Mouse (Mus musculus) gastrocnemius, postnatal 25 days (tissue): ENCODE measurements around the gene Fbxw4. TPM values are rescaled to one million over a fixed set of nuclear protein-coding genes. Genes with fewer than 3 reads are reported as not detected.
"Not testable (repeated sequence)": the region's sequence is repeated elsewhere in the genome, so short reads cannot be mapped to it uniquely, and the experiment has no call there.

Source experiments
- DNase-seq: peaks from one replicate; pipeline ENCODE4 v3.0.0; 2022
- total RNA-seq, 2 experiments: library from RNA; stranded (reverse); gene quantifications; 1 replicate in 1 of 2; 2 replicates in 1 of 2; pipeline ENCODE4 v1.2.3; 2021

Fbxw4 gene
- total RNA-seq, 2 experiments from 2014 or later: 20.4 to 23.7 TPM

DNA sequence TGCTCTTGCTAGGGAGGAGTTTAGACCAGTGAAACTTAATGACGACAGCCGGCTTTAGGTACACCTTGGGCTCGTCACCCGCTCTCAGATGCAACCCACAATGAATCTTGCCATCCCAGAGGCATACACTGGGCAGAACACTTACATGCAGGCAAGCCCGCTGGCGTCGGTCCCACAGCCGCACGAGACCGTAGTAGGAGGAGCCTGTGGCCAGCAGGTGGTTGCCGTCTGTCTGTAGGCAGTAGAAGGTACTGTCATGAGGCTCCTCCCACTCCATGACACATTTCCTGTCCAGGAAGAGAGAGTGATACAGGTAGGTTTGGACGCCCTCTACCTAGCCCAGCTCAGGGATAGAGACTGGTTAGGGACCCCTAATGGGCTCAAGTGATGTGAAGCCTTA, 81.1 kb downstream of the Fbxw4 start:
- DNase-seq: no peak

DNA sequence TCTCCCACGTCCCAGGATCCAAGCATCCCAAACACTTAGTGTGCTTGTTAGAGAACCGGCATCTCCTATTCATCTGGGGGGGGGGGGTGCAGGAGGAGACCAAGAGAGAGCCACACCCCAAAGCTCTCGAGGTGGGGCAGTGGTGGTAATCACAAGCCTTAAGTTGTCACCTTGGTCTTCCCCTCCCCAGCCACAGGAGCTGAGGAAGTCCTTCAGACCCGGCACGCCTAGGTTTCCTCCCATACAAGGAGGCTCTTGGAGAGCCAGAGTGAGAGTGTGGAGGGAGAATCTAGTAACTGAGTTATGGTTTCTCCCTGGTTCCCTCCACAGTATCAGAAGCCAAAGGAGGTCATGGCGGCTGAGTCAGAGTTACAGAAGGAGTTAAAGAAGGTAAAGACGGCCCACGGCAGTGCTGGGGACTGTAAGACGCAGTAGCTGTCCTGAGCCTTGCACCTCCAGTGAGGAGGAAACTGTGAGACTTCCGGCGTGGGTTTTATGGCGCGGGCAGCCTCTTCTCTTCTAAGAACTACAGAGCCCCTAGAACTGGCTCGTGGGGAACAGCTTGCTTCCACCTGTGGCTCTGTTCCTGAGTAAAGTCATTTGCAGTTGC, 82.9 kb downstream of the Fbxw4 start:
- no peak for DNase-seq

DNA sequence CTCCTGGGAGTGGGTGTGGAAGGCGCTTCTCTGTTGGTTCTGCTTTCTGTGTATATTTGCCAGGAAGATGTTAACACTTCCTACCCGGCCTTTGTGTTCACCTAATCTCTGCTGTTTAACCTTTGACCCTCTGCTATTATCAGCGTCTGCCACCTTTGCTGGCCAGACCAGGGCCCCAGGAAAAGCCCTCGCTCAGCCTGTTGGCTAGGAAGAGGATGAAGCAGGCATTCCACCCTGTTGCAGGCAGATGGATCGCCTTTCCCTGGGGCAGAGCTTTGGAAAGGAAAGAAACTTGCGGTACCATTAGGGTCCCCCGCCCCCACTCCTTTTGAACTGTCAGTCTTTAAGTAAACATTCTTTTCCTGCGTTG, 84.5 kb downstream of the Fbxw4 start:
- DNase-seq: no peak

DNA sequence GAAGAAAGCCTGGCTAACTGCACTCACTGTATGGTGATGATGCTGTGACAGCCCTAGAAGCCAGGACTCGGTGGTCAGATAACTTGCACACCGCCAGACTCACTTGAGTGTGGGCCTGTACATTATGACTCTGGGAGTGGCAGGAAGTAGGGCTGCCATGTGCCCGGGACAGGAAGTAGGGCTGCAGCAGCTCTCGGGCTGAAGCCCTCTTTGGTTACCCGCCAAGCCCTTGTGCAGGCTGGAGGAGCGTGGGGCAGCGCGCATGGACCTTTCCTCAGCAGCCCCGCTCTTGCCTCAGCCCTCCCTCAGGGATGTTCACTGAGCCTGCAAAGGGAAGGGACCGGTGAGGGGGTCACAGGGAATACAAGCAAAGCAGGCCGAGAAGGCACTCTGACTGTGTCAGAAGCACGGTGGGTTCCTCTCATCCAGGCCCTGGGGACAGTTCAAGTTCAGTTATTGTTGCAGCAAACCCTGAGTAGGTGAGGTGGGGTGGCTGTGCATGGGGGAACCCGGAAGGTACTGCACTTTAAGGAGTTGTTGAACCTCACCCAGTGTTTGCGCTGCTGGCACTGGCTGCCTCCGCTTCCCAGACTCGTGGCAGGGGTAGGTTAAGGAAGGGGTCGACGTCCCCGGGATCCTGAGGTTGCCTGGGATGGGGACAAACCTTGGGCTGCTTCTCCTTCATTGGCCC, 85.0 kb downstream of the Fbxw4 start:
- no peak for DNase-seq

DNA sequence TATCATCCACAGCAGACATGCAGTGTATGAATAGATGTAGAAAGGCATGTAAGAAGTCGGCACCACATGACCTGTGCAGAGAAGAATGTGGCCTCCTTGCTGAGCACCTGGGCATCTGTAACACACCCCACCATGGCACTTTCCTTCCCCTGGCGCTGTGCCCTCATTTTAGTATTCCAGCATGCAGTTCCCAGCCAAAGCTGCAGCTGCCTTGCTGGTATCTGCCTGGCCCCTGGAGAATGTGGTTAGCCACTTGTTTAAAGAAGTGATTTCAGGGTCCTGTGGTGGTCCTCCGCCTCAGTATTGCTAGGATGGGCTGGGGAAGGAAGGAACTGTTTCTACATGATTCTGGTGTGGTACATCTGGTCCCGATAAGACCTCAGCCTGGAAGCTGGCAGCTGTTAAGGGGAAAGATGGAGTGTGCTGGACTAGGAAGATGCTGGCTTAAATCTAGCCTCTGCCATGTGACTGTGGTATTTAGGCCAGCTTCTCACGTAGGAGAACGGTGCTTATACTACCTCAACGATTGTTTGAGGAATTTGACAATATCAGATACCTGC, 85.7 kb downstream of the Fbxw4 start:
- no peak for DNase-seq

DNA sequence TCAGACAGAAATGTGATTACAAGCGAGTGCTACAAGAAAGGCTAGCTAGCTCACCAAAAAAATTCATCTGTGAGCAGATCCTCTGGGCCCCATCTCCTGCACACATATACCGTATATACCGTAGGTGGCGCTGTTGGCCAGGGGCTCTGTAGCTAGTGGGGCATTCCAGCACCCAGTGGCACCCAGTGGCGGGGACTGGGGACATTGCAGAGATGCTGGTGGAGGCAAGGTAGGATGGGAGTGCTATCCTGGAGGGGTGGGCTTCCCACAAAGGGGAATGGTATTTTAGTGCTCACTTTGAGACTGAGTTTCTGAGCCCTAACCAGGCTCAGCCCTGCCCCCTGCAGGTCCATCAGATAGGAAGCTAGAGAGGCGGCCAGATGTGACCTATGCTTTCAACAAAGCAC, 86.2 kb downstream of the Fbxw4 start:
- peak; percentile 61 for DNase-seq

DNA sequence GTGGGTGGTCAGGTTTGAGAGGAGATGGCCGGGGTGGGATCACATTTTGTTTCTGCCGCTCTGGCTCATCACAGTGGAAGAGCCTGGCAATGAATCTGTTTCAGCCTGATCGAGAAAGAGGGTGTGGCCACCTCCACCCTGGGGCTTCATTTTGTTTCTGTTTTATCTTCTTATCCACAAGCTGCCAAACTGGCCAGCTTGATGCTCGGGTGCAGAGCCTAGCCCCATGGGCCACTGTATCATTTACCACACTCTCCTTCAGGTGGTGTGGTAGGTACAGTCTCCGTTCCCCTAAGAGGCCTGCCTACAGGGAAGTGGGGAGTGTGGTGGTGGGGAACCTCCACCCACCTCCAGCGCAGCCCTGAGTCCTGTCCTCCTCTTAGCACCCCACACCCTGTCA, 87.1 kb downstream of the Fbxw4 start:
- no peak for DNase-seq

DNA sequence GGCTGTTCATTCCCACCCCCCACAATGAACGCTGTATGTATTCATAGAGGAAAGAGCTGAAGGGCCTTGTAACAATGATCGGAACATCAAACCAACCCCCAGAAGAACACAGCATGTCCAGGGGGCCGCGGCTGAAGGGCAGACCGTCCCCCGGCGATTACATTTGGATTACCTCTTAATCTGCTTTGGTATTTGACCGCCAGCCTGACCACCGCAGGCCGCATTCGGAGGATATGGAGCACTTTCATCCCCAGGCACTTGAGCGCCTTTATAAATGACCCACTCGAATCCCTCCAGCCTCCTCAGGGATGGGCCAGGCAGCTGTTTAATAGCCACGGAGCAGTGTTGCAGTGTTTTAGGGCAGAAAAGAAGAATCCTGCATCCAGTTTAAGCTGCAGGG, 92.7 kb downstream of the Fbxw4 start:
- DNase-seq: no peak

DNA sequence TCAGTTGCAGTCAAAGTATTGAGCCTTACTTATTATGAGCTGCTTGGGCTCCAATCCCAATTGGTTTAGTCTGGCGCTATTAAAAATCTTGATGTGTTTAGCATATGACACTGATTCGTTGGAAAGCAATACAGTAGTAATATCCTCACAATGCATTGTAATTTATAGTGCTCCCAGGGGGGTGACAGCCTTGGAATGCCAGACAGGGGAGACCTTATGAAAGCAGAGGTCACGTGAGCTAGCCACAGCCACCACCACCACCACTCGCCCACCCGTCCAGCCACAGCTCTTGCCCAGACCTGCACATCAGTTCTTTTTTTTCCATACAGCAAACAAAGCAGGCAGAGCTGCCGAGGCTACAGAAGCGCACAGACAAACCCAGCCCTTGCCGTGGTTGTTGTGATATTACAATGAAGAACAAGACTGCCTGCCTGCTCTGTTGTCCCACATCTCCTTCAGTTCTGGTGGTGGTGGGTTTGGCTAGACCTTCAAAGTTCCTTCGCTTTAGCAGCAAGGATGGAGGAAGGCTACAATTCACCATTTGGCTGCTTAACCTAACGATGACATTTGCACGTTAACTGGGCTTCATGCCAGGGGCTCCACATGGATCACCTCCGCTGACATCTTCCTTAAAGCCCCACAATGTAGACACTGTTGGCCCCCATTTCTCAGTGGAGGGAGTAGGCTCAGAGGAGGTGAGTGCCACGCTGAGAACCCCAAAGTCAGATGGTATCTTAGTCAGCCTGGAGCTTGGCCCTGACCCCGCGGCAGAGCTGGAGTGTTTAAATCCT, 94.0 kb downstream of the Fbxw4 start:
- no peak for DNase-seq

DNA sequence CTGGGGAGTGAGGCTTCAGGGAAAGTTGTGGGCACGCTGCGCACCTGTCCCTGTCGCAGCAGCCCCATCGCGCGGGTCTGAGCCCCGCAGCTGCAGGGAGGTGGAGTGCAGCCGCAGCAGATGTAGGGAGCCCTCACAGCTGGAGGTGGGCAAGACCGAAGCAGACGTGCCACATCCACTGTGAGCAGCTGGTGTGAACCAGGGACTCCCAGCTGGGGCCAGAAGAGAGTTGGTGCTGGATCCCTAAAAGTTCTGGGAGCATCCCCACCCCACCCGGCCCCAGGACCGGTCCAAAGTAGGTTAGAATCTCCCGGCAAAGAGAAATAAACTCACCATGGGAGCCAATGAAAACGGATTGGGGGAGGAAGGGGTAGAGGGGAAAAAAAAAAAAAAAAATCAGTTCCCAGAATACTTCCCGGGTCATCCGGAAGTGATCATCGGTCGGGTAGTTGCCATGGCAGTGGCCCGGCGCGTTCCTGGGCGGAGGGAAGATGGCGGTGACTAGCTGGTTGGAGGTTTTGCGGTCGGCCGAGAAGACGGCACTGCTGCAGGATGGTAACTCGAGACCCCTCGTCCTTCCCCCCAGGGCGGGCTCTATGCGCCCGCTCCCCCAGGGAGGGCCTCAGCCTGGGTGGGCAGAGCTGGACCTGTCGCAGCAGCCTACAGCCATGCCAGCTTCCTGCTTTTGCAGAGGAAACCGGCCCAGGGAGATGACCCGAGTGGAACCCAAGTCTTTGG, 99.8 kb downstream of the Fbxw4 start, which contains the start of the genes Poll and Gm17018:
Gene Poll (minus strand): TSS at position 379 of the 738 bp plus-strand sequence.
Gene Gm17018 (plus strand): TSS at position 463 of the 738 bp plus-strand sequence.
- peak; percentile 80 for DNase-seq

DNA sequence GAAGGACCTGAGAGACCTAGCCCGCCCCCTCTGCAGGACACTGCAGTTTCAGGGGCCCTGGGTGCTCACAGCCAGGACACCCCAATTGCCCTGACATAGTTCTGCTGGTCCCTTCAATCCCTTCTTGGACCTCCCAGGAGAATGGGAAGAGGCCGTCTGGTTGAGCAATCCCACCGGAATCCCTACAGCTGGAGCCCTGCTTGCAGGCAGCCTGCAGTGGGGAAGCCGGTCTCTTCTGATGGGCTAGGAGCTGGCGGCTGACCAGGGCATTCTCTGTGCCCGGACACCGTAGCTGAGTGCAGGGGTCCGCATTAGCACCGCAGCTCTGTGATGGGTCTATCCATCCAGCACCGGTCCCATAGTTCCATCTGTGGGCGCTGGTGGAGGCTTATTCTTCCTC, 106.0 kb downstream of the Fbxw4 start:
- no peak for DNase-seq

DNA sequence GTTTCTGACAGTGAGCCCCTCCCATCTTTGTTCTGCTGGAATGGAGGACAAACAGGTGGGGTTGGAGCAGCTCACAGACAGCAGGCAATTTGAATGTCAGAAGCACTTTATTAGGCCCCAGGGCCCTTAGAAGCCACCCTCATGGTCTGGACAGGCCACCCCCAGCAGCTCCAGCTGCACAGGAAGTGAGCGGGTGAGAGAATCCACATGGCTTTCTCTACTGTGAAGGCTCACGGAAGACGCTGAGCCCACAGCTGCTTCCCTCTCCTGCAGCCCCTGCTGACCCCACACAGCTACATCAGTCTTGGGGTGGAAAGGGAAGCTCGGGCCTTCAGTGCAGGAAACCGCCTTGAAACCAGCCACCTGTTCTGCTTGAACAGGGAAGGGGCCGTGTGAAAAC, 107.9 kb downstream of the Fbxw4 start:
- DNase-seq: no peak

DNA sequence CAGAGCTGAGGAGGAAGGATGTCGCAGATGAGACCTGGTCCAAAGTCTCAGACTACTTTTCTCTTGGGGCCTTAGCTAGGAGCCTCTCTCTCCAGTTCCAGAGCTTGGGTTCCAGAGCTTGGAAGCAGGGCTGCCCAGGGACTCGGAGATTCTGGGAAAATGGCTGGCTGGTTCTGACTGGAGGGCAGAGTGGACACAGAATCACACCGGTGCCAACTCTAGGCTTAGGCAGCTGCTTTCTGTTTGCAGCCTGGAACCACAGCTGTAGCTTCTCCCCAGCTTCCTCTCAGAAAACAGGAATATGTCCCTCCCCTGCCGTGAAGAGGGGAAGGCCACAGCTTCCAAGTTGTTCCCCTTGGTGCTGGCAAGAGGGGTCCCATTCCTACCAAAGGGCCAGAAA, 110.2 kb downstream of the Fbxw4 start:
- no peak for DNase-seq

DNA sequence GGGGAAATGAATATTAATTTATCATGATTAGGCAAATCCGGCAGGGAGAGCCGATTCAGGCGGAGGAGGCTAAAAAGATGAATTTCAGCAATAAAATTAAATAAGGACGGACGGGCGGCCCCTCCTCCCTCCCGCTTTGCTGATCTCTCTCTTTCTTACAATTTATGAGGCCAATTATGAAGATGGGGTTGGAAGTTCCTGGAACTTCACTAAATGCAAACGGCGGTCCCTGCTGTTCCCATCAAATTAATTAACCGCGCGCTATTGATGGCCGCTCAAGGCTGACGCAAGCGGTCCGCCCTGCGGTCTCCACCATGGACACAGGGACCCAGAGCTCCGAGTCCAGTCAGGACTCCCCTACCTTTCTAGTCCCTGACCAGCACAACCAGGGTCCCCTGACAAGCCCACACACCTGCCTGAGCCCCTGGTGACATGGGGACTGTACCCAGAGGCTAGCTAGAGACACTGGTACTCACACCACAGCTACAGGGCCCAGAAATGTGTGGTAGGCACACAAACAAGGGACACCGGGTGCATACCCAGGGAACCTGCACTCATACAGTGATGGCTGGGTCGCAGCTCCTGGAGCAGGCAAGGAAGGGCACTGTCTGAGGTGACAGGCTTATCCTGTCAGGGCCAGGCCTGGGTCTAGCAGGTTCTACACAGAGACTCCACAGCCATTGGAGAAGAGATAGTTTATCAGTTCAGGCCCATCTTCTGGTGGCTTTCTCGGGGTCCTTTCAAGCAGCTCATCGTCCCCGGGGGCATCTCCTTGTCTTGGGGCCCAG, 110.8 kb downstream of the Fbxw4 start:
- no peak for DNase-seq

DNA sequence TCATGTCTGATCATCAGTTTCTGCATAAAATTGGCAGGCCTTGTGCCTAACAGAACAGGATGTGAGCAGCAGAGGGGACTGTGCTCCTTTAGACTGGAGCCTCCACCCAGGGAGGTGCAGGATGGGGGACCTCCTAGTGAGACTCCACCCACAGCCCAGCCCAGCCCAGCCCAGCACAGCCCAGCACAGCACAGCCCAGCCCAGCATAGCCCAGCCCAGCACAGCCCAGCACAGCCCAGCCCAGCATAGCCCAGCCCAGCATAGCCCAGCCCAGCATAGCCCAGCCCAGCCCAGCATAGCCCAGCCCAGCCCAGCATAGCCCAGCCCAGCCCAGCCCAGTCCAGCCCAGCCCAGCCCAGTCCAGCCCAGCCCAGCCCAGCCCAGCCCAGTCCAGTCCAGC, 111.9 kb downstream of the Fbxw4 start:
- not testable (repeated sequence) for DNase-seq

DNA sequence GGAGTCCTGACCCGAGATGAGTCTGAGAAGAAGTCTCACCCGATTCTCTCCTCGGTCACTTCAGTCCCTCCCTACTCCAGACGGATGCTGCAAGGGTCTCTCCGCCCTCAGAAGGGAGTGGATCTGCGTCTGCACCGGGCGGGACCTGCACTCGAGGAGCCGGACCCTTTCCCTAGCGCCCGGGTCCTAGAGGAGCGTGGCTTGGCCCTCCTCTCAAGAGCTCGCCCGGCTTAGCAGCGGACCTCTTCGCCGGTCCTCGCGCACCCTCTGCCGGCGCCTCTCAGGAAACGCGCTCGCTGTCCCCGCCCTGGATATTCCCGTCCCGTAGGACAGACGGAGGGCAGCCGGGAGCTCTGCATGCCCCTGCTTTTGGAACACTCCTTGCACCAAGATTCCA, 115.2 kb downstream of the Fbxw4 start:
- peak; percentile 75 for DNase-seq

DNA sequence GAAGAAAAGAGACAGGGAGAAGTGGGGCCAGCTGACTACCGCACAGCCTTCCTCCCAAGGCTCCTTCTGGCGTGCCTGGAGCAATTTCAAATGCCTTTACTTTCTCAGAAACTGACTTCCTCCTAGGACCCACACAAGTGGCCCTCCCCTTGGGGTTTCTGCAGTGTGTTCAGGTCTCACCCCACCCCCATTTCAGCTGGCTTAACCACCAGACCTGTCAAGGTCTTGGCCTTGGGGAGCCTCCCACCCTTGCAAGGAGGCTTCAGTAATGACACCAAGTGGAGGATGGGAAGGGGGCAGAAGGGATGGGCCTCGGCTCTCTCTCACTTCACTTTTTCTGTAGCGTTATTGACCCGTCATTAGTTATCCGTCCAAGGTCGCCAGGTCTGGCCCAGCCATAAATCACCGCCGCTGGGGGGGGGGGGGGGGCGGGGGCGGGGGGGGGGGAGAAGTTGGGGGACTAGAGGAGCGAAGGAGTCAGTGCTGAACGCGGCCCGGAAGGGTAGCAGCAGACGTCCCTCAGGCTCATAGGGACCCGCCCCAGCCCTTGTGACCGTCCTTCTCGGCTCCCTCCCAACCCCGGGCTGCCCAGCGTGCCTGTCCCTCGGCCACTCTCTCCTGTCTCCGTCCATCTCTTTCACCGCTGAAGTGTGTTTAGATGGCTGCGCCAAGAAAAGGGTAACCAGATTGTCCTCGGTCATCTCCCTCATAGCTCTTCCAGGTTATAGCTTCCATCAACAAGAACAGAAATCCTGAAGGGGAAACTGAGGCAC, 115.8 kb downstream of the Fbxw4 start:
- DNase-seq: no peak

DNA sequence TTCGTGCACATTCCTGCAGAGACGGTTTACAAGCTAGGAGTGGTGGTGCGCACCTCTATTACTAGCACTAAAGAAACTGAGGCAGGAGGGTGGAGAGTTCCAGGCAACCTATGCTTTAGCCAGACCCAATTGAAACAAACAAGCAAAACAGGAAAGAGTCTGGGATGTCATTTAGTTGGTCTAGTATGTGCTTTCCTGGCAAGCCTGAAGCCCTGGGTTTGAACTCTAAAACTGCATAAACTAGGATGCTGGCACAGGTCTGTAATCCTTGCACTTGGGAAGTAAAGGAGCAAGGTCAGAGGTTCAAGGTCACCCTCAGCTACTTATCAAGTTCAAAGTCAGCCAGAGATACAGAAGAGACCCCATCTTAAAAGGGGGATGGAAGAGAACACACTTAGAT, 118.1 kb downstream of the Fbxw4 start:
- no peak for DNase-seq

DNA sequence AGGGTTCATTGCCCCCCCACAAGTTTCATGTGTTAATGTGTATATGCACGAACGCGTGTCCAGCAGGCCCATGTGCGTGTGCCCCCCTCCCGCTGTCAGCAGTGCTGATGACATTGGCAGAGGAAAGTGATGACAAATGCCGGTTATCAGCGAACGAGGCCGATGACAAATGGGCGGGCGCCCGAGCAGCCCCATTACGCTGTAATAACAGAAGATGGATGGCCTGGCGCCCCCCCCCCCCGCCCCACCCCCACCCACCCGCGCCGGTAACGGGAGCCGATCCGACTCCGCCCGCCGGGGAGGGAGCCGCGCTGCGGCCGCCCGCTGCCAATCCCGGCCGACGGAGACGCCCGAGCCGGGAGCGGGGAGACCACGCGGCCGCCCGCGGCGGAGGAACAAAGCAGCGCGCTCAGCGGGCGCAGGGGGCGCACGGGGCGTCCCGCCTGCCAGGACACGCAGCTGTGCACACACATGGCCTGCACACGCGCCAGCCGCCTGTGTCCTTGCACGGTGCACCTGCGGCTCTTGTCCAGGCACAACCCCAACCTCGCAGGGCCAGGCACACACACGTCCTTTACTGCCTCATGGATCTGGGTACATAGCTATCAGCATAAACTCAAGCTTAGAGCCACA, 118.6 kb downstream of the Fbxw4 start:
- peak; percentile 59 for DNase-seq
